Mouse (Mus musculus) stomach, postnatal 0 days (tissue): ENCODE results near the gene Fbf1.

Experiments
- CTCF ChIP-seq: IDR thresholded peaks from 2 replicates; pipeline ENCODE4 v1.5.1; 2016; ENCODE audit warnings: antibody characterized with exemption, low read depth, mild to moderate bottlenecking, moderate library complexity
- EP300 ChIP-seq: optimal IDR thresholded peaks from 2 replicates; pipeline ENCODE3; 2016; ENCODE audit warnings: antibody characterized with exemption

DNA sequence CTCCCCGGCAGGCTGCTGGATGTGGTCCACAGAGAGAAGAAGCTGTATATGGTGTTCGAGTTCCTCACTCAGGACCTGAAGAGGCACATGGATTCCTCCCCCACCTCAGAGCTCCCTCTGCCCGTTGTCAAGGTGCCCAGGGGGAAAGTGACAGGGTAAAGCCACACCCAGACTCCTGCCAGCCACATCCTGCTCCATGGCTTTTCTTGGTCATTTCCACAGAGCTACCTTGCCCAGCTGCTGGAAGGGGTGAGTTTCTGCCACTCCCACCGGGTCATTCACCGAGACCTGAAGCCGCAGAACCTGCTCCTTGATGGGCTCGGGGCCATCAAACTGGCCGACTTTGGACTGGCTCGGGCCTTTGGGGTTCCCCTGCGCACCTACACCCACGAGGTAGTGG lies 48.6 kb upstream of the Fbf1 start:
- no peak for TF ChIP-seq CTCF
- TF ChIP-seq EP300: no peak
